Mouse (Mus musculus) erythroblast, adult 5-6 weeks (primary cell): ENCODE results near the gene Psmb7. TPM values are rescaled to one million over a fixed set of nuclear protein-coding genes. Genes with fewer than 3 reads are reported as not detected.

ENCODE experiments used
- ATAC-seq: replicated peaks from 2 replicates; pipeline ENCODE4 v1.8.0; 2016; ENCODE audit warnings: moderate number of reproducible peaks, mild to moderate bottlenecking, moderate TSS enrichment, inconsistent platforms; ENCODE audit not compliant: poor library complexity, low FRiP score, severe bottlenecking
- total RNA-seq, 2 experiments: library from RNA; stranded (forward) in 1 of 2; stranded (reverse) in 1 of 2; fragments of 150-400 nt in 1 of 2; fragments of 200-764, 138-1000 nt in 1 of 2; gene quantifications; 2 replicates each; pipeline versions ENCODE4 v1.2.3 to v1.2.4; 2015 to 2017; ENCODE audit warnings: low replicate concordance in 2 of 2

Gene Psmb7
- total RNA-seq (2015; ENCODE audit: low replicate concordance): 55.8 and 124 TPM in 2 replicates
- total RNA-seq (2017; ENCODE audit: low replicate concordance): 83.9 and 94.1 TPM in 2 replicates

GRCm38 (mm10) chr2:38643625-38644427 lies at the start of gene Psmb7:
TSS of gene Psmb7 (minus strand) at chr2:38644087.
- peak; percentile 98 for ATAC-seq

- no peak for ATAC-seq
Observed at GRCm38 (mm10) chr2:38691542-38691941, 47.7 kb upstream of the Psmb7 start.

- ATAC-seq: no peak
Observed at GRCm38 (mm10) chr2:38689881-38690280, 46.0 kb upstream of the Psmb7 start.

GRCm38 (mm10) chr2:38688791-38689520 lies 45.1 kb upstream of the Psmb7 start:
- ATAC-seq: no peak

- ATAC-seq: no peak
Observed at GRCm38 (mm10) chr2:38685746-38686145, 41.9 kb upstream of the Psmb7 start.

GRCm38 (mm10) chr2:38683083-38683482 lies 39.2 kb upstream of the Psmb7 start:
- ATAC-seq: no peak

GRCm38 (mm10) chr2:38682209-38682608 lies 38.3 kb upstream of the Psmb7 start:
- no peak for ATAC-seq

- no peak for ATAC-seq
Observed at GRCm38 (mm10) chr2:38678947-38679346, 35.1 kb upstream of the Psmb7 start.

GRCm38 (mm10) chr2:38675366-38675969 lies 31.6 kb upstream of the Psmb7 start:
- ATAC-seq: no peak

GRCm38 (mm10) chr2:38672496-38672895 lies 28.6 kb upstream of the Psmb7 start:
- ATAC-seq: no peak

- ATAC-seq: no peak
Observed at GRCm38 (mm10) chr2:38668802-38669580, 25.1 kb upstream of the Psmb7 start.

- ATAC-seq: no peak
Observed at GRCm38 (mm10) chr2:38661398-38661797, 17.5 kb upstream of the Psmb7 start.

- no peak for ATAC-seq
Observed at GRCm38 (mm10) chr2:38658338-38658836, 14.5 kb upstream of the Psmb7 start.

- ATAC-seq: no peak
Observed at GRCm38 (mm10) chr2:38653694-38654093, 9.8 kb upstream of the Psmb7 start.

GRCm38 (mm10) chr2:38653293-38653619 lies 9.4 kb upstream of the Psmb7 start:
- no peak for ATAC-seq

- ATAC-seq: no peak
Observed at GRCm38 (mm10) chr2:38652565-38653292, 8.8 kb upstream of the Psmb7 start.

- no peak for ATAC-seq
Observed at GRCm38 (mm10) chr2:38652098-38652497, 8.2 kb upstream of the Psmb7 start.

GRCm38 (mm10) chr2:38650340-38650739 lies 6.5 kb upstream of the Psmb7 start:
- no peak for ATAC-seq

GRCm38 (mm10) chr2:38647661-38648060 lies 3.8 kb upstream of the Psmb7 start:
- no peak for ATAC-seq
